Mouse (Mus musculus) kidney, adult 2 months (tissue): ENCODE measurements around the gene Shb.

Experiments
- CTCF ChIP-seq: fragments of 200-500 bp; conservative IDR thresholded peaks from 2 replicates; pipeline ENCODE4 v1.5.1; 2011; ENCODE audit warnings: low read depth, mild to moderate bottlenecking, control low read depth, low read length, moderate library complexity, mixed read lengths; ENCODE audit not compliant: insufficient read depth, insufficient read length
- POLR2A ChIP-seq: fragments of 200-500 bp; IDR thresholded peaks from one replicate; pipeline ENCODE4 v1.6.1; 2011; ENCODE audit warnings: low read depth, low read length, control low read depth

- no peak for TF ChIP-seq POLR2A
- TF ChIP-seq CTCF, result no peak
Observed at GRCm38 (mm10) chr4:45558211-45558610, 25.9 kb upstream of the Shb start.
